Mouse (Mus musculus): ENCODE measurements around the gene Anks1b.

- TF ChIP-seq CTCF (IDR thresholded peaks at IDR 0.05; ENCODE audit: extremely low read depth, insufficient read length, insufficient replicate concordance, low read depth, low read length) (peak; percentile 56; the same call in 1 of the 2 replicates), POLR2A (IDR thresholded peaks at IDR 0.05; ENCODE audit: low read depth, low read length) (no peak)
Observed at GRCm38 (mm10) chr10:90728401-90729358, 855.4 kb downstream of the Anks1b start.

All from small intestine, adult 2 months (tissue).